Mouse (Mus musculus): Measurements from ENCODE around the gene Pla2g4a.
A peak's percentile ranks its signal among the peaks of the same experiment; 100 is the strongest.

The Pla2g4a gene

GRCm38 (mm10) chr1:149937825-149938224 lies 23.3 kb downstream of the Pla2g4a start:
- no peak for DNase-seq (ENCODE audit: low read depth, low spot score)

GRCm38 (mm10) chr1:149929140-149929539 lies 31.9 kb downstream of the Pla2g4a start:
- DNase-seq (ENCODE audit: low read depth, low spot score): no peak

- DNase-seq (ENCODE audit: low read depth, low spot score): peak; percentile 16
These were observed 37.4 kb downstream of the Pla2g4a start for GRCm38 (mm10) chr1:149923737-149924136.

GRCm38 (mm10) chr1:149922219-149922618 lies 38.9 kb downstream of the Pla2g4a start:
- no peak for DNase-seq (ENCODE audit: low read depth, low spot score)

- no peak for DNase-seq (ENCODE audit: low read depth, low spot score)
These were observed 39.8 kb downstream of the Pla2g4a start for GRCm38 (mm10) chr1:149921325-149921724.

GRCm38 (mm10) chr1:149919301-149919700 lies 41.8 kb downstream of the Pla2g4a start:
- no peak for DNase-seq (ENCODE audit: low read depth, low spot score)

- no peak for DNase-seq (ENCODE audit: low read depth, low spot score)
These were observed 48.1 kb downstream of the Pla2g4a start for GRCm38 (mm10) chr1:149912984-149913383.

GRCm38 (mm10) chr1:149911050-149911449 lies 50.0 kb downstream of the Pla2g4a start:
- no peak for DNase-seq (ENCODE audit: low read depth, low spot score)

GRCm38 (mm10) chr1:149898001-149898625 lies 63.0 kb downstream of the Pla2g4a start:
- DNase-seq (ENCODE audit: low read depth, low spot score): no peak

- no peak for DNase-seq (ENCODE audit: low read depth, low spot score)
These were observed 64.5 kb downstream of the Pla2g4a start for GRCm38 (mm10) chr1:149896590-149896989.

- DNase-seq (ENCODE audit: low read depth, low spot score): no peak
These were observed 66.2 kb downstream of the Pla2g4a start for GRCm38 (mm10) chr1:149894940-149895339.

GRCm38 (mm10) chr1:149893903-149894302 lies 67.2 kb downstream of the Pla2g4a start:
- no peak for DNase-seq (ENCODE audit: low read depth, low spot score)

GRCm38 (mm10) chr1:149891057-149891456 lies 70.0 kb downstream of the Pla2g4a start:
- no peak for DNase-seq (ENCODE audit: low read depth, low spot score)

GRCm38 (mm10) chr1:149882419-149883025 lies 78.6 kb downstream of the Pla2g4a start:
- no peak for DNase-seq (ENCODE audit: low read depth, low spot score)

- DNase-seq (ENCODE audit: low read depth, low spot score): no peak
These were observed 82.9 kb downstream of the Pla2g4a start for GRCm38 (mm10) chr1:149878175-149878574.

- DNase-seq (ENCODE audit: low read depth, low spot score): no peak
These were observed 84.6 kb downstream of the Pla2g4a start for GRCm38 (mm10) chr1:149876502-149876901.

- DNase-seq (ENCODE audit: low read depth, low spot score): no peak
These were observed 89.5 kb downstream of the Pla2g4a start for GRCm38 (mm10) chr1:149871625-149872024.

- no peak for DNase-seq (ENCODE audit: low read depth, low spot score)
These were observed 93.8 kb downstream of the Pla2g4a start for GRCm38 (mm10) chr1:149867323-149867722.

- no peak for DNase-seq (ENCODE audit: low read depth, low spot score)
These were observed 94.9 kb downstream of the Pla2g4a start for GRCm38 (mm10) chr1:149866202-149866601.

GRCm38 (mm10) chr1:149862801-149863200 lies 98.3 kb downstream of the Pla2g4a start:
- DNase-seq (ENCODE audit: low read depth, low spot score): no peak

- DNase-seq (ENCODE audit: low read depth, low spot score): no peak
These were observed 98.9 kb downstream of the Pla2g4a start for GRCm38 (mm10) chr1:149862181-149862580.

- no peak for DNase-seq (ENCODE audit: low read depth, low spot score)
These were observed 99.5 kb downstream of the Pla2g4a start for GRCm38 (mm10) chr1:149861543-149861942.

GRCm38 (mm10) chr1:149858734-149859133 lies 102.4 kb downstream of the Pla2g4a start:
- peak; percentile 24 for DNase-seq (ENCODE audit: low read depth, low spot score)
